Mouse (Mus musculus): ENCODE data around the gene Vmn1r6.
"Not testable (repeated sequence)": the region's sequence is repeated elsewhere in the genome, so short reads cannot be mapped to it uniquely, and the experiment has no call there.

The Vmn1r6 gene

DNA sequence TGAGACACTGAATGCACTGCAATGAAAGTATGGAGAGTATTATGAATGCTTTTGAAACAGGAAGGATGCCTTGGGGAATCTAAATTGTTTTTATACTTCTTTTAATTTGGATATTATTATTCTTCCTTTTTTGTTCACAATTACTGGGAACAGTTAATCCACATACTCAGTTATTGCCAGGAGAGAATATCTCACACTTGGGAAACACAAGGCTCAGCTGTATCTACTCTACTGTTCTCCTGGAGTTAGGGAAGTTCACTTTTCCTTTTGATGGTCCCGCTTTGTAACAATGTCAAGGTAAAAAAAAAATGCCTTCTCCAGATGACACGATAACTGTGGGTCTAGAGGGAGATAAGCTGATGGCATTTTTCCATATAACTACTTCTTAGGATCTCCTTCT, at the start of gene Vmn1r6:
Gene Vmn1r6 (plus strand): TSS at position 301 of the 400 bp plus-strand sequence.
- DNase-seq (ENCODE audit: low spot score), result no peak

DNA sequence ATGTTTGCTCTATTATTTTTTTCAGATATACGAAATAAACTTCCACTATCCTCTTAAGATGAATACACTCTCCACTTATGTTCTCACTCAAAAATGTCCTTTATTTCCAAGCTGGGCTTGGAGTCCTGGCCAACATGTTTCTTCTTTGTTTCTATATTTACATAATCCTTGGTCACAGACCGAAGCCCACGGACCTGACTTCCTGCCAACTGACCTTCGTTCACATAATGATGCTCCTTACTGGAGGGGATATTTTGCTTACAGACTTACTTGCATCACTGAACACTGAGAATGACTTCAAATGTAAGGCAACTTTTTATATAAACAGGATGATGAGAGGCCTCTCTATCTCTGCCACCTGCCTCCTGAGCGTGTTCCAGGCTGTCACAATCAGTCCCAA, 40.6 kb upstream of the Vmn1r6 start:
- no peak for DNase-seq (ENCODE audit: low spot score)

DNA sequence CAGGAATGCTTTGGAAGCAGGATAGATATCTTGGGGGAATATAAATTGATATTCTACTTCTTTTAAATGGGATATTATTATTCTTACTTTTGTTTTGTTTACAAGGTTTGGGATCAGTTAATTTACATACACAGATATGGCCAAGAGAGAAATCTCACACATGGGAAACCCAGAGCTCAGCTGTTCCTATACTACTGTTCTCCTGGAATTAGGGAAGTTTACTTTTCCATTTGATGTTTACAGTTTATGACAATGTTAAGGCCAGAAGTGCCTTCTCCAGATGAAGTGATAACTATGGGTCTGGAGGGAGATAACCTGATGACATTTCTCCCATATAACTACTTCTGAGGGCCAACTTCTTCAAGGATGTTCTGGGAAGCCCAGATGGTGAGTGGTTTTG, 27.1 kb upstream of the Vmn1r6 start, which contains the start of gene Vmn1r5:
Gene Vmn1r5 (plus strand): TSS at position 301 of the 400 bp plus-strand sequence.
- DNase-seq (ENCODE audit: low spot score), result no peak

DNA sequence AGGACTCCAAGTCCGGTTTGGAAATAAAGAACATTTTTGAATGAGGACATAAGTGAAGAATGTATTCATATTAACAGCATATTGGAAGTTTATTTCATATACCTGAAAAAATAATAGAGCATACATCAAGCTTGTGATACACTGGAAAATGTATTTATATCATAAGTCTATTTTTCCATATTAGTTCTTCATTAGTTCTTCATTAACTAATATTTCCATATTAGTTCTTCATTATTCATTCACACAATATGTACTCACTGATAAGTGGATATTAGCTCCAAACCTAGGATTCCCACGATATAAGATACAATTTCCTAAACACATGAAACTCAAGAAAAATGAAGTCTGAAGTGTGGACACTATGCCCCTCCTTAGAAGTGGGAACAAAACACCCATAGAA, 28.2 kb downstream of the Vmn1r6 start, which contains the start of gene Vmn1r7:
Gene Vmn1r7 (minus strand): TSS at position 101 of the 400 bp plus-strand sequence.
- not testable (repeated sequence) for DNase-seq (ENCODE audit: low spot score)

DNA sequence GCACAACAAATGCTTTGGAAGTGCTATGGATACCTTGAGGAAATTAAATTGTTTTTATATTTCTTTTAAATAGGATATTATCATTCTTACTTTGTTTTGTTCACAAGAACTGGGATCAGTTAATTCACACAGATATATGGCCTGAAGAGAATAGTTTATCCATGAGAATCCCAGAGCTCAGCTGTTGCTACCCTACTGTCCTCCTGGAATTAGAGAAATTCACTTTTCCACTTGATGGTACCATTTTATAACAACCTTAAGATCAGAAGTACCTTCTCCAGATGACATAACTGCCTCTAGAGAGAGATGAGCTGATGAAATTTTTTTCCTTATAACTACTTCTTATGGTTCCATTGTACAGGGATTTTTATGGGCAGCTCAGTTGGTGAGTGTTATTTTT, 34.9 kb downstream of the Vmn1r6 start, which contains the start of gene Vmn1r8:
Gene Vmn1r8 (plus strand): TSS at position 301 of the 400 bp plus-strand sequence.
- DNase-seq (ENCODE audit: low spot score), result no peak

DNA sequence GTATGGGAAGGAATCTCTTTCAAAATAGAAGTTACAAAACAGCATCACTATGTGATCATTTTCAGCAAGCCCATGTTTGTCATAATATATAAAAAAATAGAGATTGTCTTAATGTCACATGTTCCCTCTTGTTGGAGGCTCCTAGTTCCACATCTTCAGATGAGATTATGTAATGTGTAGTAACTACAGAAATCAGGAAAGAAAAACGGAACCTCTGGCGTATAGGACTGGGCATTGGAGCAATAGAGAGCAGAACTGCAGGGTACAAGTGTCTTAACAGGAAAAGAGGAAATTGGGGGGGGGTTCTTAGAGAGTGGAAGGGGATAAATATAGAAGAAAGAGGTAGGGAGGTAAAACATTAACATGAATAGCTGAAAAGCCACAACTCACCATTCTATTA, 37.6 kb downstream of the Vmn1r6 start:
- DNase-seq (ENCODE audit: low spot score), result no peak
